Mouse (Mus musculus) c-Kit-positive CD71-positive TER-119-negative erythroid progenitor cells, embryonic 14.5 days (primary cell): ENCODE data around the gene Lsm7.

Source experiments
- DNase-seq: peaks from one replicate; pipeline ENCODE4 v3.0.0-alpha.2; 2013; ENCODE audit warnings: low read depth

The Lsm7 gene

GRCm38 (mm10) chr10:80854913-80855748 lies at the start of gene Lsm7, which contains the start of gene Sppl2b:
Gene Lsm7, minus strand, starts transcription at chr10:80855209.
Gene Sppl2b, plus strand, starts transcription at chr10:80855275.
- peak; percentile 91 for DNase-seq

GRCm38 (mm10) chr10:80904709-80905108 lies 49.7 kb upstream of the Lsm7 start:
- no peak for DNase-seq

- DNase-seq, result no peak
Measured at GRCm38 (mm10) chr10:80904004-80904693, 49.1 kb upstream of the Lsm7 start.

- DNase-seq, result no peak
Measured at GRCm38 (mm10) chr10:80903282-80903681, 48.3 kb upstream of the Lsm7 start.

GRCm38 (mm10) chr10:80902273-80902940 lies 47.4 kb upstream of the Lsm7 start:
- DNase-seq, result no peak

GRCm38 (mm10) chr10:80901409-80902272 lies 46.6 kb upstream of the Lsm7 start:
- DNase-seq, result no peak

- peak; percentile 98 for DNase-seq
Measured at GRCm38 (mm10) chr10:80900318-80901247, 45.6 kb upstream of the Lsm7 start, which contains the start of gene Timm13. Gene Timm13, minus strand, starts transcription at chr10:80900969.

- no peak for DNase-seq
Measured at GRCm38 (mm10) chr10:80899591-80900317, 44.7 kb upstream of the Lsm7 start.

- no peak for DNase-seq
Measured at GRCm38 (mm10) chr10:80899074-80899473, 44.1 kb upstream of the Lsm7 start.

- DNase-seq, result no peak
Measured at GRCm38 (mm10) chr10:80897861-80898510, 43.0 kb upstream of the Lsm7 start.

- no peak for DNase-seq
Measured at GRCm38 (mm10) chr10:80896581-80897485, 41.8 kb upstream of the Lsm7 start.

- no peak for DNase-seq
Measured at GRCm38 (mm10) chr10:80895697-80896096, 40.7 kb upstream of the Lsm7 start.

GRCm38 (mm10) chr10:80895100-80895499 lies 40.1 kb upstream of the Lsm7 start:
- no peak for DNase-seq

- DNase-seq, result no peak
Measured at GRCm38 (mm10) chr10:80887181-80887580, 32.2 kb upstream of the Lsm7 start.

GRCm38 (mm10) chr10:80881301-80881700 lies 26.3 kb upstream of the Lsm7 start:
- peak; percentile 61 for DNase-seq

- DNase-seq, result no peak
Measured at GRCm38 (mm10) chr10:80880901-80881300, 25.9 kb upstream of the Lsm7 start.

GRCm38 (mm10) chr10:80880131-80880641 lies 25.2 kb upstream of the Lsm7 start:
- peak; percentile 72 for DNase-seq

GRCm38 (mm10) chr10:80876594-80876993 lies 21.6 kb upstream of the Lsm7 start:
- no peak for DNase-seq
